Mouse (Mus musculus) CD8-positive naive resting alpha-beta T cell, adult 2 months (primary cell): ENCODE results near the gene Cd247.

Experiments used
- DNase-seq, 2 experiments: peaks; one replicate each; pipeline ENCODE4 v3.0.0; 2022; ENCODE audit warnings: low read depth in 2 of 2, low spot score in 2 of 2

Gene Cd247

GRCm38 (mm10) chr1:165852131-165852530, 63.6 kb downstream of the Cd247 start:
- DNase-seq = no peak

- DNase-seq = no peak
Observed at GRCm38 (mm10) chr1:165853131-165853721, 64.7 kb downstream of the Cd247 start.

GRCm38 (mm10) chr1:165853729-165854420, 65.4 kb downstream of the Cd247 start:
- DNase-seq = peak; percentile 72 to 77

GRCm38 (mm10) chr1:165855759-165856545, 67.5 kb downstream of the Cd247 start:
- no peak for DNase-seq

- no peak for DNase-seq
Observed at GRCm38 (mm10) chr1:165857279-165857678, 68.8 kb downstream of the Cd247 start.

GRCm38 (mm10) chr1:165858356-165858755, 69.9 kb downstream of the Cd247 start:
- no peak for DNase-seq

- DNase-seq = no peak
Observed at GRCm38 (mm10) chr1:165860373-165861234, 72.1 kb downstream of the Cd247 start.

- no peak for DNase-seq
Observed at GRCm38 (mm10) chr1:165861235-165861609, 72.7 kb downstream of the Cd247 start.

- no peak for DNase-seq
Observed at GRCm38 (mm10) chr1:165862059-165862458, 73.6 kb downstream of the Cd247 start.

- DNase-seq = no peak
Observed at GRCm38 (mm10) chr1:165864864-165865795, 76.6 kb downstream of the Cd247 start.

- DNase-seq = no peak
Observed at GRCm38 (mm10) chr1:165866630-165867280, 78.3 kb downstream of the Cd247 start.

GRCm38 (mm10) chr1:165868659-165869058, 80.2 kb downstream of the Cd247 start:
- no peak for DNase-seq

- DNase-seq = no peak
Observed at GRCm38 (mm10) chr1:165874645-165875044, 86.2 kb downstream of the Cd247 start.

- no peak for DNase-seq
Observed at GRCm38 (mm10) chr1:165875520-165876284, 87.2 kb downstream of the Cd247 start.

- no peak for DNase-seq
Observed at GRCm38 (mm10) chr1:165878751-165879150, 90.3 kb downstream of the Cd247 start.

GRCm38 (mm10) chr1:165882146-165882900, 93.8 kb downstream of the Cd247 start:
- DNase-seq = no peak

GRCm38 (mm10) chr1:165891686-165892085, 103.2 kb downstream of the Cd247 start:
- no peak for DNase-seq

- DNase-seq = no peak
Observed at GRCm38 (mm10) chr1:165903596-165903995, 115.1 kb downstream of the Cd247 start.
